Mouse (Mus musculus): ENCODE data around the gene Nr0b2. TPM values are rescaled to one million over a fixed set of nuclear protein-coding genes. Genes with fewer than 3 reads are reported as not detected.
"Not testable (repeated sequence)": the region's sequence is repeated elsewhere in the genome, so short reads cannot be mapped to it uniquely, and the experiment has no call there.

Nr0b2 gene
- polyA plus RNA-seq (2015; fragmentation: Nextera tagmentation; extraction: Ambion mirVana): 20.1 and 22.3 TPM in 2 replicates

DNA sequence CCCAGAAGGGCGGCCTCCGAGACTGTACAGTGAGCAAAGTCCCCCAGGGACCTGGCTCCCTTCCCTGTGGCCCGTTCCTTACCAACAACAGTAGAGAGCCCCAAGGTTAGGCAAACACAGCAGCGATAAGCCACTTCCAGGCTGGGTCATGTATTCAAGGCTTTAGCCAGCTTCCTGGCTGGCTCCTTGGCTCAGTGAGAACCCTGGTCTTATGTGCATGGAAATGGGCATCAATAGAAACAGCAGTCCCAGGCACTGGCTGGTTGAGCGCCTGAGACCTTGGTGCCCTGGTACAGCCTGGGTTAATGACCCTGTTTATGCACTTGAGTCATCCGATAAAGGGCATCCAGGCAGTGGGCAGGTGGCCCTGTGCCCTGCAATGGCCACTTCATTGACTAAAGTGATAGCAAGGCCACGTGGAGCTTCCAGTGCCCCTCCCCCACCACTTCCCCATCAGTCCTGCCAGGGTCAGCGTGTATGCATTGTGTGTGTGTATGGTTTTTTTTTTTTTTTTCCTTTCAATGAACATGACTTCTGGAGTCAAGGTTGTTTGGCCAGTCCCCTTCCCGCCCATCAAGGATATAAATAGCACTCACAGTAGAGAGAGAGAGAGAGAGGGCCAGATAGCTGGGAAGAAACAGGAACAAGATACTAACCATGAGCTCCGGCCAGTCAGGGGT lies at the start of gene Nr0b2:
Nr0b2 (plus strand) TSS at position 609 of the 680 bp plus-strand sequence.
- peak within 1 kb of the TSS; percentile 97 for H3K27ac ChIP-seq (ENCODE audit: low read length)
- H3K4me2 ChIP-seq (ENCODE audit: low read depth, low read length): peak within 1 kb of the TSS; percentile 75
- peaks cover 9% of the 10 kb centered on the region for H3K4me1 ChIP-seq (ENCODE audit: control insufficient read depth, insufficient read depth, low read length)
- H3K36me3 ChIP-seq (ENCODE audit: control insufficient read depth, insufficient read depth): no peaks in the 10 kb centered on the region
- peak; percentile 74 for ATAC-seq (replicated peaks; ENCODE audit: extremely low read depth, insufficient read depth, low FRiP score)
- peaks cover 2% of the 10 kb centered on the region; the same call in 1 of the 2 replicates for H3K9me3 ChIP-seq (replicated peaks; ENCODE audit: control insufficient read depth, low read length)
- H3K9ac ChIP-seq (ENCODE audit: low read length): peak within 1 kb of the TSS; percentile 81
- peak within 1 kb of the TSS; percentile 64 for H3K4me3 ChIP-seq (ENCODE audit: low read length)
- no peaks in the 10 kb centered on the region for H3K27me3 ChIP-seq (ENCODE audit: control insufficient read depth, insufficient read depth, low read length)
- 42% methylated on average over 10 of the region's 10 CpGs for WGBS

DNA sequence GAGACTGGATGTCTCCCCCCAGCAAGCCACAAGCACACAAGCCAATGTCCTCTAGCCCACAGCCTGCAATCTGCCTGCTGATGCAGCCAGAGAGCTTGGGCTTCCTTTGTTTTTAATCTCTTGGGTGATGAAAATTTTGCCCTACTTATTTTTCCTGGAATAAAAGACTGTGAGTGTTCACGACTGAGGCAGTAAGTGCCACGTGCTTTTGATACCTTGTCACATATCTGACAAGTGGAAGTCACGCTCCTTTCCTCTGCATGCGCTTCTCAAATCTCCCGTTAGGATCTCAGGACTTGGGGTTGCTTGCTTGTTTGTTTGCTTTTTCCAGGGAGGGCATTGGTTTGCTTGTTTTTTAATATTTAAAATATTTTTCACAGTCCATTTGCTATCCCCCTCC lies 48.9 kb upstream of the Nr0b2 start:
- no peaks in the 10 kb centered on the region for H3K36me3 ChIP-seq (ENCODE audit: control insufficient read depth, insufficient read depth)
- H3K4me2 ChIP-seq (ENCODE audit: low read depth, low read length): no peak overlapping the region
- no peak for ATAC-seq (replicated peaks; ENCODE audit: extremely low read depth, insufficient read depth, low FRiP score)
- no peaks in the 10 kb centered on the region for H3K4me1 ChIP-seq (ENCODE audit: control insufficient read depth, insufficient read depth, low read length)
- H3K9me3 ChIP-seq (replicated peaks; ENCODE audit: control insufficient read depth, low read length): no peaks in the 10 kb centered on the region
- 30% methylated on average over 5 of the region's 5 CpGs for WGBS
- H3K27me3 ChIP-seq (ENCODE audit: control insufficient read depth, insufficient read depth, low read length): peaks cover 46% of the 10 kb centered on the region
- H3K27ac ChIP-seq (ENCODE audit: low read length): no peak overlapping the region
- no peak overlapping the region for H3K9ac ChIP-seq (ENCODE audit: low read length)
- H3K4me3 ChIP-seq (ENCODE audit: low read length): no peak overlapping the region

DNA sequence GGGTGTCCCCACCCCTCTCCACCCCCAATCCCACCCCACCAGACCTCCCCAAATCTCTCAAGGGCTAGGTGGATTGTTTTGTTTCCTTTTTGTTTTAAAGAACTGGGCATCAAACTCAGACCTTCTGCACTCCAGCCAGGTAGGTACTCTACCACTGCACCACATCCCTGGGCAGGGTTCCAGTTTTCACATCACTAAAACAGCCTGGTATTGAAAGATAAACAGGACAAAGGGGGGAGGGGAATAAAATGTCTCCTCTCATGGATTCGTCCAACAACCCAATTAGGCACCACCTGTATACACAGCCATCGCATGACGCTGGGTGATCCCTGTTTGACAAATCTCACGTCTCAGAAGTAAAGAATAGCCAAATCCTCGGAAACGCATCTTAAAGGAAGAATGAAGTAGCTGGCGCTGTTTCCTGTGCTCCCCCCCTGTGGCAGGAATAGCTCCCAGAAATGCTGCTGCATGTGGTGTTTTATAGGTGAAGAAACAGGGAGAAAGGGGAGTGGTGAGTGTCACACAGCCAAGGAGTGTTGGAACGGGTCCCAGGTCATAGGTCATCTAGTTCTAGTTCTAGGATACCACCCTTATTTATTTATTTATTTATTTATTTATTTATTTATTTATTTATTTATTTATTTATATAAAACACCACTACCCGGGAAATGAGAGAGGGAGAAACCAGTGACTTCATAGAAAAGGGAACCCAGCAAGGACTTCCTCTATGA lies 48.3 kb upstream of the Nr0b2 start:
- Histone ChIP-seq H3K4me2 (ENCODE audit: low read depth, low read length) (no peak overlapping the region), H3K27ac (ENCODE audit: low read length) (no peak overlapping the region), H3K9me3 (replicated peaks; ENCODE audit: control insufficient read depth, low read length) (no peaks in the 10 kb centered on the region), H3K36me3 (ENCODE audit: control insufficient read depth, insufficient read depth) (no peaks in the 10 kb centered on the region), H3K4me1 (ENCODE audit: control insufficient read depth, insufficient read depth, low read length) (no peaks in the 10 kb centered on the region), H3K9ac (ENCODE audit: low read length) (no peak overlapping the region), H3K27me3 (ENCODE audit: control insufficient read depth, insufficient read depth, low read length) (peaks cover 40% of the 10 kb centered on the region), H3K4me3 (ENCODE audit: low read length) (no peak overlapping the region)
- WGBS: 60% methylated on average over 9 of the region's 9 CpGs
- ATAC-seq (replicated peaks; ENCODE audit: extremely low read depth, insufficient read depth, low FRiP score): no peak

DNA sequence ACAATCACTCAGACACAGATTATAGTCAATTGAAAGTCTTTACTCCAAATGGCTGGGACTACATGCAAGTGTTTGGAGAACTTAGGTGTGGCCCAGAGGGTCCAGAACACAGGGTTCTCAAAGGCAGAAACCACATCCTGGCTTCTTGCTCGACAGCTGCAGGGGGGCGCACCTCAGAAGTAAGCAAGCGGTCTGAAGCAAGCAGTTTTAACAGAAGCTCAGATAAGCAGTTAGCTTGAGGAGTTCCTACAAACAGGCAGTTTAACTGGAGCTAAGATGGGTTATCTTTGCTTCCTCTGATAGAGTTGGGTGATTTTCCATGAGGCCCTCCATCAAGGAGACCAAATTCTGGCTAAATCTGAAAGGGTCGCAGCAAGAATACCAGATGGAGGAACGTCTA lies 46.6 kb upstream of the Nr0b2 start:
- H3K9ac ChIP-seq (ENCODE audit: low read length): no peak overlapping the region
- no peak overlapping the region for H3K4me2 ChIP-seq (ENCODE audit: low read depth, low read length)
- H3K9me3 ChIP-seq (replicated peaks; ENCODE audit: control insufficient read depth, low read length): no peaks in the 10 kb centered on the region
- 51% methylated on average over 5 of the region's 5 CpGs for WGBS
- H3K36me3 ChIP-seq (ENCODE audit: control insufficient read depth, insufficient read depth): no peaks in the 10 kb centered on the region
- no peaks in the 10 kb centered on the region for H3K4me1 ChIP-seq (ENCODE audit: control insufficient read depth, insufficient read depth, low read length)
- peaks cover 29% of the 10 kb centered on the region for H3K27me3 ChIP-seq (ENCODE audit: control insufficient read depth, insufficient read depth, low read length)
- no peak overlapping the region for H3K4me3 ChIP-seq (ENCODE audit: low read length)
- no peak for ATAC-seq (replicated peaks; ENCODE audit: extremely low read depth, insufficient read depth, low FRiP score)
- peak overlapping the region; percentile 16; the same call in 1 of the 2 replicates for H3K27ac ChIP-seq (ENCODE audit: low read length)

DNA sequence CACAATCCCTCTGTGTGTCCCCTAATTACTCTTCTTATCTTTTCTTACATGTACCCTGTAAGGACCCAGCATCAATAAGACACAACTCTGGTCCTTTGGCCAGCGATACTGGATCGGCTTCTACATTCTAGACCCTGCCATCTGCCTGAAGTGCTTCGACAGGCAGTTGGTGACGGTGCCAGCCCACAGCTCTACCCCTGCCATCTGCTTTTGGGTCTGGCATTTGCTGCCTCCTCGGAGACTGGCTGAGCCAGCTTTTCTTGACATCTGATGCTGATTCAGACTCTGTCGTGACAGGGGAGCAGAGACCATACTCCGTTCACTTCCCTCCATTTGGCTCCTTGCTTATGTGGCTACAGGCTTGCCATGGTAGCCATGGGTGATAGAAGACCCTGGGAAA lies 44.2 kb upstream of the Nr0b2 start:
- no peaks in the 10 kb centered on the region for H3K4me1 ChIP-seq (ENCODE audit: control insufficient read depth, insufficient read depth, low read length)
- H3K9ac ChIP-seq (ENCODE audit: low read length): no peak overlapping the region
- H3K9me3 ChIP-seq (replicated peaks; ENCODE audit: control insufficient read depth, low read length): no peaks in the 10 kb centered on the region
- peaks cover 10% of the 10 kb centered on the region; the same call in 1 of the 2 replicates for H3K27me3 ChIP-seq (ENCODE audit: control insufficient read depth, insufficient read depth, low read length)
- H3K36me3 ChIP-seq (ENCODE audit: control insufficient read depth, insufficient read depth): no peaks in the 10 kb centered on the region
- no peak for ATAC-seq (replicated peaks; ENCODE audit: extremely low read depth, insufficient read depth, low FRiP score)
- no peak overlapping the region for H3K4me2 ChIP-seq (ENCODE audit: low read depth, low read length)
- H3K4me3 ChIP-seq (ENCODE audit: low read length): no peak overlapping the region
- 74% methylated on average over 7 of the region's 7 CpGs for WGBS
- H3K27ac ChIP-seq (ENCODE audit: low read length): no peak overlapping the region

DNA sequence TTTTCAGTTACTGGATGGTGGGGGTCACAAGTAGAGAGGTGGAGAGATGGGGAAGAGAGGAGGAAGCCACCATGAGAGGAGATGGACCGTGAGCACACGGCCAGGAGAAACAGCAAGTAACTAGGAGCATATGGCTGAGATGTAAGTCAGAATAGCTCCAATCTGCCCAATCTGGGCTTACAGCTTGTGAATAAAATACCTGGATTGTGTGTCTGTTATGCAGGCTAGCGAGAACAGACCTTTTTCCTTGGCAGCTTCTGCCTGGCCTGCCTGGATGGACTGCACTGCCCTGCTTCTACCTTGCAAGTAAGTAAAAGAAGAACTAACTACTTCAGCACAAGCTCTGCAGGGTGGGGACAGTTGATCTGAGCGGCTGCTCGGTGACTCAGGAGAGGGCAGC lies 42.1 kb upstream of the Nr0b2 start:
- no peaks in the 10 kb centered on the region for H3K9me3 ChIP-seq (replicated peaks; ENCODE audit: control insufficient read depth, low read length)
- ATAC-seq (replicated peaks; ENCODE audit: extremely low read depth, insufficient read depth, low FRiP score): no peak
- no peaks in the 10 kb centered on the region for H3K4me1 ChIP-seq (ENCODE audit: control insufficient read depth, insufficient read depth, low read length)
- no peak overlapping the region for H3K4me2 ChIP-seq (ENCODE audit: low read depth, low read length)
- H3K27me3 ChIP-seq (ENCODE audit: control insufficient read depth, insufficient read depth, low read length): peaks cover 8% of the 10 kb centered on the region; the same call in 1 of the 2 replicates
- no peak overlapping the region for H3K27ac ChIP-seq (ENCODE audit: low read length)
- no peak overlapping the region for H3K4me3 ChIP-seq (ENCODE audit: low read length)
- H3K9ac ChIP-seq (ENCODE audit: low read length): no peak overlapping the region
- H3K36me3 ChIP-seq (ENCODE audit: control insufficient read depth, insufficient read depth): no peaks in the 10 kb centered on the region
- WGBS: 74% methylated on average over 5 of the region's 5 CpGs

DNA sequence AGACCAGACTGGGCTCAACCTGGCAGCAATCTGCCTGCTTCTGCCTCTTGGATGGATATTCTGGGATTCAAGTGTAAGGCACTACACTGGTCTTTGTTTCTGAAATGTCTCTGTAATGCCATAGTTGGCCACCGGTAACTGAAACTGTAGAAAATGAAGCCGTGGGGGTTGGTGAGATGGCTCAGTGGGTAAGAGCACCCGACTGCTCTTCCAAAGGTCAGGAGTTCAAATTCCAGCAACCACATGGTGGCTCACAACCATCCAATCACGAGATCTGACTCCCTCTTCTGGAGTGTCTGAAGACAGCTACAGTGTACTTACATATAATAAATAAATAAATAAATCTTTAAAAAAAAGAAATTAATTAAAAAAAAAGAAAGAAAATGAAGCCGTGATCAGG lies 40.7 kb upstream of the Nr0b2 start:
- not testable (repeated sequence) for H3K4me2 ChIP-seq (ENCODE audit: low read depth, low read length); H3K4me3 ChIP-seq (ENCODE audit: low read length); ATAC-seq (replicated peaks; ENCODE audit: extremely low read depth, insufficient read depth, low FRiP score); H3K9me3 ChIP-seq (replicated peaks; ENCODE audit: control insufficient read depth, low read length); H3K27ac ChIP-seq (ENCODE audit: low read length); H3K27me3 ChIP-seq (ENCODE audit: control insufficient read depth, insufficient read depth, low read length); H3K4me1 ChIP-seq (ENCODE audit: control insufficient read depth, insufficient read depth, low read length); H3K9ac ChIP-seq (ENCODE audit: low read length); H3K36me3 ChIP-seq (ENCODE audit: control insufficient read depth, insufficient read depth)
- WGBS: 48% methylated on average over 4 of the region's 5 CpGs

DNA sequence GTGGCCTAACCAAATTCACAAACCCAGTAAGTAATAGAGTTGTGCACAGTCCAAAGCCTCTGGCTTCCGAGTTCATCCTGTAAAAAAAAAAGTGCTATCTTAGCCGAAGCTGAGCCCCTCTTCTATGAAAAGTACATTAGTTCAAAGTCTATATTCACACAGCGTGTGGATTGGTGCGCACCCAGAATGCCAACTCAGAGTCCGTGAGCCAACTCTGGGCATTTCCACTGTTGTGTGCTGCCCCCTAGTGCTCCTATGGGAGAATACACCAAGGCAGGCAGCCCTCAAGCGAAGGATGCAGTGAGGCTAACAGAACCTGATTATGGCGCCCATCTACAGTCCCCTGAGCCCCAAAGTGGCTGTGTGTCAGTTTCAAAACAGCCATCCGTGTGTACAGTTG lies 40.2 kb upstream of the Nr0b2 start:
- H3K4me2 ChIP-seq (ENCODE audit: low read depth, low read length): no peak overlapping the region

More for the DNA sequence above, 40.2 kb upstream of the Nr0b2 start:
- Histone ChIP-seq H3K9me3 (replicated peaks; ENCODE audit: control insufficient read depth, low read length) (no peaks in the 10 kb centered on the region), H3K4me1 (ENCODE audit: control insufficient read depth, insufficient read depth, low read length) (no peaks in the 10 kb centered on the region), H3K27me3 (ENCODE audit: control insufficient read depth, insufficient read depth, low read length) (peaks cover 7% of the 10 kb centered on the region; the same call in 1 of the 2 replicates), H3K27ac (ENCODE audit: low read length) (no peak overlapping the region), H3K9ac (ENCODE audit: low read length) (no peak overlapping the region), H3K4me3 (ENCODE audit: low read length) (no peak overlapping the region), H3K36me3 (ENCODE audit: control insufficient read depth, insufficient read depth) (no peaks in the 10 kb centered on the region)
- 8% methylated on average over 8 of the region's 8 CpGs for WGBS
- ATAC-seq (replicated peaks; ENCODE audit: extremely low read depth, insufficient read depth, low FRiP score): no peak
